In the genomic region with DNA sequence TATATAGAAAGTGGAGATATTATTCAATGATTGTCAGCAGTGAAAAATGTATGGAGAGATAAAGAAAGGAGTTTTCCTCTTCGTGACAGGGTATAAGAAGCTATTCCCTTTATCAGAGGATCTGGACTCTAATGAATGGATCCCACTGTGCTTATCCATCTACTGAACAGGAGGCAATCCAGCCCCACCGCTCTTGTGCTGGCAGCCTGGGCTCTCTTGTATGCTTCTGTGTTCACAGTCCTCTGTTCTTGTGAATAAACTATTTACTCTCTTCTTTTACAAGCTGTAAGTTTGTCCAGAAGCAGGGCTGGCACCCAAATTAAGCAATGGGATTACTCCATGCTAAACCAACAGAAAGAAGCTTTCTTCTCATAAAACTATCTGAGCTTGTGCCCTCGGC, we compare ENCODE assay signal across 21 mouse cellular contexts.
DNase-seq lines count a peak whose midpoint lies in the region; ATAC-seq lines count a peak whose summit lies in the region.
"Had no signal": no experiment of that assay in that cellular context is flagged by ENCODE, and none has a peak within 500 bp of the region (broad histone marks: within the 10 kb centered on the region; RNA-seq: fewer than 3 reads in every experiment).

No protein-coding gene starts in this region.

- no peak for ATAC-seq in frontal cortex, adult (ENCODE audit: low TSS enrichment)
- ATAC-seq: intestine, embryonic 15.5 days; liver, embryonic 12.5 days; liver, postnatal 0 days; midbrain, embryonic 16.5 days had no signal

- intact Hi-C loops in left cerebral cortex, postnatal 4 days (cut with DNase I) = no loop called here

- peak; percentile 4 to 21 for DNase-seq in cerebellum, postnatal 14 days
- no peak for DNase-seq in cerebellum, adult 11 months
- peak; percentile 5 to 7 for DNase-seq in frontal cortex, postnatal 14 days (ENCODE audit: low spot score in 2 of 2)
- peak; percentile 12 for DNase-seq in left cerebral cortex, postnatal 4 days
- DNase-seq in left cerebral cortex, adult 9 months (ENCODE audit: low spot score in 2 of 2) = no peak
- peak; percentile 3 for DNase-seq in right cerebral cortex, postnatal 14 days
- no peak for DNase-seq in right cerebral cortex, postnatal 36 days (ENCODE audit: low spot score in 2 of 2)
- DNase-seq: adrenal gland, adult 8-10 months; cerebellum, adult 11-12 months; cerebellum, adult 9-11 months; heart, adult 2 months; heart, postnatal 4 days; kidney, adult 2 months; kidney, postnatal 4 days; liver, postnatal 0 days; lung, postnatal 36 days; right cerebral cortex, adult 18-20 months had no signal

Comparison
In these comparisons a context has a peak if more than half of its experiments do, and no peak if none do; other contexts are left out.
1. DNase-seq: peak in cerebellum, postnatal 14 days (2 of 2), frontal cortex, postnatal 14 days (2 of 2), left cerebral cortex, postnatal 4 days (single experiment) and right cerebral cortex, postnatal 14 days (single experiment); none in cerebellum, adult 11 months (single experiment), left cerebral cortex, adult 9 months (0 of 2) and right cerebral cortex, postnatal 36 days (0 of 2).